Mouse (Mus musculus) MEL (cell line): ENCODE data around the gene Itm2b. TPM values are rescaled to one million over a fixed set of nuclear protein-coding genes. Genes with fewer than 3 reads are reported as not detected.

ENCODE experiments used
- DNase-seq: peaks from one replicate; pipeline ENCODE4 v3.0.0; 2011; ENCODE audit warnings: low read depth, low spot score
- H3K27ac ChIP-seq: 2 replicates; pipeline ENCODE4 v1.5.1; 2012; ENCODE audit warnings: low read depth, mild to moderate bottlenecking, control low read depth, low read length, moderate library complexity; ENCODE audit not compliant: control insufficient read depth
- H3K27me3 ChIP-seq, 2 experiments: fragments of 150-350 bp in 1 of 2; sonication (generic) in 1 of 2; 2 replicates each; pipeline ENCODE4 v1.6.1; 2012; ENCODE audit warnings: low read length in 2 of 2, mild to moderate bottlenecking in 2 of 2, improper control_type of control experiment in 1 of 2, moderate library complexity in 1 of 2; ENCODE audit not compliant: insufficient read depth in 2 of 2, control insufficient read depth in 1 of 2
- H3K36me3 ChIP-seq, 2 experiments: 2 replicates each; pipeline ENCODE4 v1.6.1; 2012 to 2014; ENCODE audit warnings: low read length in 2 of 2, improper control_type of control experiment in 1 of 2, inconsistent platforms in 1 of 2, mild to moderate bottlenecking in 1 of 2; ENCODE audit not compliant: insufficient read depth in 2 of 2, control insufficient read depth in 1 of 2
- H3K4me1 ChIP-seq, 2 experiments: fragments of 150-350 bp in 1 of 2; sonication (generic) in 1 of 2; 2 replicates each; pipeline ENCODE4 v1.6.1; 2012; ENCODE audit warnings: low read length in 2 of 2, improper control_type of control experiment in 1 of 2, mild to moderate bottlenecking in 1 of 2; ENCODE audit not compliant: insufficient read depth in 2 of 2, control insufficient read depth in 1 of 2
- H3K4me3 ChIP-seq, 2 experiments: fragments of 150-350 bp in 1 of 2; sonication (generic) in 1 of 2; 2 replicates each; pipeline ENCODE4 v1.5.1; 2012; ENCODE audit warnings: low read depth in 2 of 2, low read length in 2 of 2, mild to moderate bottlenecking in 2 of 2, moderate library complexity in 2 of 2, control low read depth in 1 of 2, improper control_type of control experiment in 1 of 2; ENCODE audit not compliant: control insufficient read depth in 1 of 2, insufficient read depth in 1 of 2
- H3K79me2 ChIP-seq: 2 replicates; pipeline ENCODE4 v1.6.1; 2012; ENCODE audit warnings: mild to moderate bottlenecking, low read length, moderate library complexity; ENCODE audit not compliant: control insufficient read depth, poor library complexity, insufficient read depth
- H3K9ac ChIP-seq: 2 replicates; pipeline ENCODE4 v1.6.1; 2012; ENCODE audit warnings: low read depth, mild to moderate bottlenecking, control low read depth, low read length, moderate library complexity; ENCODE audit not compliant: control insufficient read depth, poor library complexity, severe bottlenecking
- H3K9me3 ChIP-seq: fragments of 150-350 bp; sonication (generic); replicated peaks from 2 replicates; pipeline ENCODE4 v1.6.1; 2012; ENCODE audit warnings: mild to moderate bottlenecking, low read length, improper control_type of control experiment, moderate library complexity; ENCODE audit not compliant: insufficient read depth
- BHLHE40 ChIP-seq: IDR thresholded peaks from 2 replicates; pipeline ENCODE4 v1.6.1; 2012; ENCODE audit warnings: low read depth, mild to moderate bottlenecking, inconsistent platforms, low read length, improper control_type of control experiment, borderline replicate concordance
- CHD2 ChIP-seq: IDR thresholded peaks from 2 replicates; pipeline ENCODE4 v1.6.1; 2011; ENCODE audit warnings: low read length, improper control_type of control experiment
- CTCF ChIP-seq, 3 experiments: IDR thresholded peaks in 2 of 3; conservative IDR thresholded peaks in 1 of 3; 2 replicates each; pipeline ENCODE4 v1.5.1; 2011 to 2012; ENCODE audit warnings: low read length in 3 of 3, low read depth in 2 of 3, mild to moderate bottlenecking in 2 of 3, improper control_type of control experiment in 1 of 3, inconsistent platforms in 1 of 3, mixed read lengths in 1 of 3, moderate library complexity in 1 of 3; ENCODE audit not compliant: control insufficient read depth in 1 of 3, insufficient read depth in 1 of 3, poor library complexity in 1 of 3, severe bottlenecking in 1 of 3
- E2F4 ChIP-seq: IDR thresholded peaks from 2 replicates; pipeline ENCODE4 v1.6.1; 2011; ENCODE audit warnings: low read depth, low read length, improper control_type of control experiment, borderline replicate concordance
- GABPA ChIP-seq: IDR thresholded peaks from 2 replicates; pipeline ENCODE4 v1.6.1; 2012; ENCODE audit warnings: low read depth, mild to moderate bottlenecking, inconsistent platforms, low read length, improper control_type of control experiment, moderate library complexity
- GATA1 ChIP-seq: IDR thresholded peaks from 2 replicates; pipeline ENCODE4 v1.6.1; 2011; ENCODE audit warnings: low read depth, low read length, improper control_type of control experiment
- JUND ChIP-seq: IDR thresholded peaks from 2 replicates; pipeline ENCODE4 v1.6.1; 2011; ENCODE audit warnings: low read depth, mild to moderate bottlenecking, improper control_type of control experiment, low read length
- KAT2A ChIP-seq: conservative IDR thresholded peaks from 2 replicates; pipeline ENCODE4 v1.6.1; 2012; ENCODE audit warnings: low read depth, low read length, improper control_type of control experiment, inconsistent platforms
- MAFK ChIP-seq: IDR thresholded peaks from 2 replicates; pipeline ENCODE4 v1.6.1; 2011; ENCODE audit warnings: low read depth, mild to moderate bottlenecking, low read length, improper control_type of control experiment, borderline replicate concordance
- MXI1 ChIP-seq: IDR thresholded peaks from 2 replicates; pipeline ENCODE4 v1.6.1; 2011; ENCODE audit warnings: mild to moderate bottlenecking, low read depth, low read length, improper control_type of control experiment
- NELFE ChIP-seq: IDR thresholded peaks from 2 replicates; pipeline ENCODE4 v1.6.1; 2011; ENCODE audit warnings: low read depth, low read length, improper control_type of control experiment
- NRF1 ChIP-seq: IDR thresholded peaks from 2 replicates; pipeline ENCODE4 v1.6.1; 2014; ENCODE audit warnings: low read depth, mild to moderate bottlenecking, inconsistent platforms, low read length, improper control_type of control experiment, moderate library complexity; ENCODE audit not compliant: poor library complexity, insufficient read depth, severe bottlenecking
- POLR2AphosphoS5 ChIP-seq: IDR thresholded peaks from 2 replicates; pipeline ENCODE4 v1.6.1; 2012; ENCODE audit warnings: low read depth, borderline replicate concordance, mild to moderate bottlenecking, inconsistent platforms, low read length, moderate library complexity, mixed read lengths
- RAD21 ChIP-seq: IDR thresholded peaks from 2 replicates; pipeline ENCODE4 v1.6.1; 2011; ENCODE audit warnings: mild to moderate bottlenecking, low read depth, low read length, improper control_type of control experiment
- RCOR1 ChIP-seq: IDR thresholded peaks from 2 replicates; pipeline ENCODE4 v1.6.1; 2012; ENCODE audit warnings: low read depth, mild to moderate bottlenecking, inconsistent platforms, low read length, improper control_type of control experiment
- SMC3 ChIP-seq: IDR thresholded peaks from 2 replicates; pipeline ENCODE4 v1.6.1; 2011; ENCODE audit warnings: low read depth, low read length, improper control_type of control experiment
- TAL1 ChIP-seq: IDR thresholded peaks from 2 replicates; pipeline ENCODE4 v1.6.1; 2012; ENCODE audit warnings: mild to moderate bottlenecking, inconsistent platforms, low read length, moderate library complexity, mixed read lengths
- TBP ChIP-seq: IDR thresholded peaks from 2 replicates; pipeline ENCODE4 v1.8.0; 2011; ENCODE audit warnings: low read depth, low read length, improper control_type of control experiment
- TCF12 ChIP-seq: IDR thresholded peaks from 2 replicates; pipeline ENCODE4 v1.6.1; 2014; ENCODE audit warnings: low read depth, mild to moderate bottlenecking, inconsistent platforms, low read length, improper control_type of control experiment, moderate library complexity
- ZMIZ1 ChIP-seq: IDR thresholded peaks from 2 replicates; pipeline ENCODE4 v1.6.1; 2012; ENCODE audit warnings: low read depth, mild to moderate bottlenecking, inconsistent platforms, low read length, improper control_type of control experiment, moderate library complexity
- polyA plus RNA-seq, 2 experiments: library from polyadenylated mRNA; stranded (reverse) in 1 of 2; unstranded in 1 of 2; fragments of >175 nt in 1 of 2; fragments of >200 nt in 1 of 2; gene quantifications; 2 replicates each; pipeline versions ENCODE4 v1.2.1 to v1.2.4; 2012; ENCODE audit warnings: low replicate concordance in 2 of 2, low read depth in 1 of 2; ENCODE audit not compliant: insufficient read length in 2 of 2, insufficient read depth in 1 of 2, missing spikeins in 1 of 2
- total RNA-seq: library from RNA; depleted of rRNA; stranded (reverse); fragments of 300-350 nt; gene quantifications from 2 replicates; pipeline ENCODE4 v1.2.3, GENCODE M21; 2012

Gene Itm2b
- total and polyA plus RNA-seq, 3 experiments: 54.0 to 312 (median 101) TPM

DNA sequence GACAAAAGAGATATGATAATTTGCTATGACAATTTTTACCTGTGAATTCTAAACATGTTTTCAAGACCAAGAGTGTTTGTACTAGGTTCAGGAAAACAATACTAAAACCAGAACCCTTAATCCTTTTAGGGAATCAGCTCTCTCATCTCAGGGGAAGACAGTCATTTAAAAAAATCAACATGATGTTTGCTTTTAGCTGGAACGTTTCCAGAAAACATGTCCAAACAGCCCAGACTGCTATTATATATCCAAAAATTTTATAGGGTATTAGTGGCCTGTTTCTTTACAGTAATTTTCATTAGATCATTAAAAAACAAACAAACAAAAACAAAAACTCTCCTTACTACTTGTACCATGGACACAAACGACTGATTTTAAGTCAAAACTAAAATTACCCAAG lies 1.3 kb downstream of the Itm2b start:
- H3K79me2 ChIP-seq: peaks cover 15% of the 10 kb centered on the region

DNA sequence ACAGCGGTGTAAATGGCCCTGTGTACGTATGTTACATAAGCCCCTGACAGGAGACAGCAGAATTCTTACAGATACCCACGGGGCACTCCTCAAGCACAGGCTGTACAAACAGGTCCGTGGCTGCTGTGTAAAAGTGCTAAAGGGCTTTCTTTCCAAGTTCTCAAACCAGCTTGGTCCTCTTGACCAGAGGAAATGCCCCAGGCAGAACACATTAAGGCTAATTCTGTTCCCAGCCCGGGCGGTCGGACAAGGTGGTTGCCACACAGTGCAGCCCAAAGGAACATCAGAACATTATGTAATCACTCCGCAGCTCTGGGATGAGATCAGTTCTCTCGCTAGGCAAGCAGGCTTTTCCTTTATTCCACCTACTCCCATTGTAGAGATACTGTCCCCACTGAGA lies 2.4 kb downstream of the Itm2b start:
- TF ChIP-seq RAD21: no peak
- TF ChIP-seq NELFE: no peak
- no peak for TF ChIP-seq GATA1
- no peak for TF ChIP-seq MAFK
- no peak for TF ChIP-seq JUND
- TF ChIP-seq RCOR1: no peak
- no peak for TF ChIP-seq TAL1
- H3K4me1 ChIP-seq: peaks cover 13 to 20% of the 10 kb centered on the region in 2 experiments

More for the DNA sequence above, 1.3 kb downstream of the Itm2b start:
- peaks cover 0 to 36% of the 10 kb centered on the region in 2 experiments; a peak in 2 of 4 replicates for H3K36me3 ChIP-seq
- DNase-seq: peak; percentile 32
- no peaks in the 10 kb centered on the region for H3K9me3 ChIP-seq
- H3K27me3 ChIP-seq: no peaks in the 10 kb centered on the region
- H3K4me3 ChIP-seq: peak overlapping the region in 1 of 2 experiments; percentile 93; a peak in 2 of 4 replicates
- H3K27ac ChIP-seq: no peak overlapping the region
- peak overlapping the region; percentile 32; the same call in 1 of the 2 replicates for H3K9ac ChIP-seq
- no peak for TF ChIP-seq TBP
- no peak for TF ChIP-seq BHLHE40
- no peak for TF ChIP-seq TCF12
- TF ChIP-seq GABPA: no peak
- TF ChIP-seq ZMIZ1: no peak
- no peak for TF ChIP-seq KAT2A
- TF ChIP-seq CHD2: no peak
- TF ChIP-seq SMC3: no peak
- TF ChIP-seq MXI1: no peak
- TF ChIP-seq CTCF (IDR thresholded peaks at IDR 0.05 in 2 of 3, conservative IDR thresholded peaks at IDR 0.05 in 1 of 3; ENCODE audit: control insufficient read depth in 1 of 3, insufficient read depth in 1 of 3, low read depth in 2 of 3, low read length in 3 of 3, poor library complexity in 1 of 3, severe bottlenecking in 1 of 3): no peak
- no peak for TF ChIP-seq NRF1
- TF ChIP-seq E2F4: no peak
- TF ChIP-seq POLR2AphosphoS5: no peak
- H3K4me1 ChIP-seq: peaks cover 13 to 20% of the 10 kb centered on the region in 2 experiments

More for the DNA sequence above, 2.4 kb downstream of the Itm2b start:
- Histone ChIP-seq H3K9me3 (no peaks in the 10 kb centered on the region), H3K79me2 (peaks cover 15% of the 10 kb centered on the region), H3K27ac (no peak overlapping the region), H3K27me3 (no peaks in the 10 kb centered on the region), H3K9ac (no peak overlapping the region), H3K36me3 (peaks cover 0 to 36% of the 10 kb centered on the region in 2 experiments; a peak in 2 of 4 replicates), H3K4me3 (no peak overlapping the region)
- DNase-seq: no peak
